Mouse (Mus musculus): ENCODE measurements around the gene Myo10. TPM values are rescaled to one million over a fixed set of nuclear protein-coding genes. Genes with fewer than 3 reads are reported as not detected.

Myo10 gene
- polyA plus RNA-seq, 1 experiment from 2014 or later, result 5.9 TPM

- no peak overlapping the region for H3K27ac ChIP-seq (ENCODE audit: low read depth)
- H3K4me2 ChIP-seq (ENCODE audit: low read depth, low read length), result no peak overlapping the region
- no peak overlapping the region for H3K4me3 ChIP-seq (ENCODE audit: low read depth, low read length)
- H3K4me1 ChIP-seq (ENCODE audit: insufficient read depth), result no peaks in the 10 kb centered on the region; the same call in 1 of the 2 replicates
- DNase-seq (no peak), ATAC-seq (no peak)
- 59% methylated on average over 1 of the region's 1 CpGs for WGBS (ENCODE audit: insufficient replicate concordance)
- no peaks in the 10 kb centered on the region for H3K27me3 ChIP-seq (ENCODE audit: insufficient read depth, low read length)
- no peak for TF ChIP-seq CTCF (IDR thresholded peaks at IDR 0.05; ENCODE audit: low read depth)
- no peak for TF ChIP-seq EP300 (IDR thresholded peaks at IDR 0.05; ENCODE audit: low read depth)
- H3K36me3 ChIP-seq (replicated peaks; ENCODE audit: insufficient read depth, low read length), result peaks cover 8% of the 10 kb centered on the region
- no peaks in the 10 kb centered on the region for H3K9me3 ChIP-seq (ENCODE audit: low read length)
- no peak overlapping the region for H3K9ac ChIP-seq (replicated peaks)
Observed at GRCm38 (mm10) chr15:25752597-25752996, 130.3 kb downstream of the Myo10 start.

DNA sequence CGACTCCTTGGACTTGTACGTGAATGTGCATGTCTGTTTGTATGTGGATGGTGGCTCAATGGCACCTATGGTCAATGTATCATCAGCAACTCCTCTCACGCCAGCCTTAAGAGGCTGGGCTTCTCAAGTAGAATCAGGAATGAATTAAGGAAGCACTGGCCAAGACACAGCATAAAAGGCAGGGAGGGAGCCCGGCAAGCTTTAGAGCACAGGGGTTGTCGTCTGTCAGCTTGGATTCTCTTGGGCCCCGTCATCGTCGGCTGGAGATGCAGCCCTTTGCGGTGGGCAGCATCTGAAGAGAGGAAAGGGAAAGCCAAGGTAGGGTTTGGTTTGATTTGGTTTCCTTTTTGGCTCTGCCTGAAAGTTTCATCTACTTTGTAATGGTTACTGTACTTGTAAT, 130.7 kb downstream of the Myo10 start:
- Histone ChIP-seq H3K4me2 (ENCODE audit: low read depth, low read length) (no peak overlapping the region), H3K27ac (ENCODE audit: low read depth) (no peak overlapping the region), H3K4me3 (ENCODE audit: low read depth, low read length) (no peak overlapping the region), H3K9me3 (ENCODE audit: low read length) (no peaks in the 10 kb centered on the region), H3K36me3 (replicated peaks; ENCODE audit: insufficient read depth, low read length) (peaks cover 8% of the 10 kb centered on the region), H3K4me1 (ENCODE audit: insufficient read depth) (no peaks in the 10 kb centered on the region; the same call in 1 of the 2 replicates), H3K27me3 (ENCODE audit: insufficient read depth, low read length) (no peaks in the 10 kb centered on the region), H3K9ac (replicated peaks) (no peak overlapping the region)
- 70% methylated on average over 9 of the region's 9 CpGs for WGBS (ENCODE audit: insufficient replicate concordance)
- ATAC-seq (no peak), DNase-seq (no peak)
- TF ChIP-seq EP300 (IDR thresholded peaks at IDR 0.05; ENCODE audit: low read depth), result no peak
- no peak for TF ChIP-seq CTCF (IDR thresholded peaks at IDR 0.05; ENCODE audit: low read depth)

DNA sequence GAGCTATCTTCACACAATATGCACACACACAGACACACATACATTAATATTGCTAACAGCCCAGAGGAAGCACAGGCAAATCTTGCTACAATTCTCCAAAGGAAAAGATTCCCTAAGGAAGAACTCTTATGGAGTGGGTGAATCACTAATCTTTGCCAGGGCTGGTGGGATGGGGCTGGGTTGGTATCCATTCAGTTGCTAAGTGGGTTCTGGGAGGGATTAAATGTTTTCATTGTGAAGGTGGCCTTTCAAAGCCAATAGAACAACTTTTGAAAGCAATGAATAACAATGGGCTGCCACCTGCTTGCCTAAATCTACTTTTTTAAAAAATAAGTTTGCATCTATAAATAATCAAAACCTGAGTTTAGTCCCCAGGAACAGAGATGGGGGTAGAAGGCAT, 131.6 kb downstream of the Myo10 start:
- ATAC-seq (no peak), DNase-seq (no peak)
- peaks cover 3% of the 10 kb centered on the region; the same call in 1 of the 2 replicates for H3K4me1 ChIP-seq (ENCODE audit: insufficient read depth)
- H3K4me3 ChIP-seq (ENCODE audit: low read depth, low read length), result no peak overlapping the region
- H3K4me2 ChIP-seq (ENCODE audit: low read depth, low read length), result no peak overlapping the region
- H3K36me3 ChIP-seq (replicated peaks; ENCODE audit: insufficient read depth, low read length), result peaks cover 11% of the 10 kb centered on the region
- H3K9ac ChIP-seq (replicated peaks), result no peak overlapping the region
- H3K9me3 ChIP-seq (ENCODE audit: low read length), result no peaks in the 10 kb centered on the region
- no peak overlapping the region for H3K27ac ChIP-seq (ENCODE audit: low read depth)
- no peak for TF ChIP-seq CTCF (IDR thresholded peaks at IDR 0.05; ENCODE audit: low read depth)
- TF ChIP-seq EP300 (IDR thresholded peaks at IDR 0.05; ENCODE audit: low read depth), result no peak
- no peaks in the 10 kb centered on the region for H3K27me3 ChIP-seq (ENCODE audit: insufficient read depth, low read length)

GRCm38 (mm10) chr15:25754342-25754951, 132.1 kb downstream of the Myo10 start:
- TF ChIP-seq CTCF (IDR thresholded peaks at IDR 0.05; ENCODE audit: low read depth), result no peak
- no peak for TF ChIP-seq EP300 (IDR thresholded peaks at IDR 0.05; ENCODE audit: low read depth)
- WGBS (ENCODE audit: insufficient replicate concordance), result 71% methylated on average over 13 of the region's 13 CpGs

GRCm38 (mm10) chr15:25755536-25755935, 133.2 kb downstream of the Myo10 start:
- TF ChIP-seq CTCF (IDR thresholded peaks at IDR 0.05; ENCODE audit: low read depth), result no peak
- no peak for TF ChIP-seq EP300 (IDR thresholded peaks at IDR 0.05; ENCODE audit: low read depth)

More at GRCm38 (mm10) chr15:25754342-25754951, 132.1 kb downstream of the Myo10 start:
- Histone ChIP-seq H3K27me3 (ENCODE audit: insufficient read depth, low read length) (no peaks in the 10 kb centered on the region), H3K9ac (replicated peaks) (no peak overlapping the region), H3K27ac (ENCODE audit: low read depth) (no peak overlapping the region), H3K36me3 (replicated peaks; ENCODE audit: insufficient read depth, low read length) (peaks cover 7% of the 10 kb centered on the region), H3K9me3 (ENCODE audit: low read length) (no peaks in the 10 kb centered on the region), H3K4me1 (ENCODE audit: insufficient read depth) (peaks cover 6% of the 10 kb centered on the region; the same call in 1 of the 2 replicates), H3K4me2 (ENCODE audit: low read depth, low read length) (no peak overlapping the region), H3K4me3 (ENCODE audit: low read depth, low read length) (no peak overlapping the region)
- ATAC-seq, result no peak
- no peak for DNase-seq

GRCm38 (mm10) chr15:25756072-25756471, 133.7 kb downstream of the Myo10 start:
- WGBS (ENCODE audit: insufficient replicate concordance), result 34% methylated on average over 3 of the region's 3 CpGs
- Histone ChIP-seq H3K4me1 (ENCODE audit: insufficient read depth) (peaks cover 6% of the 10 kb centered on the region; the same call in 1 of the 2 replicates), H3K4me3 (ENCODE audit: low read depth, low read length) (no peak overlapping the region), H3K27ac (ENCODE audit: low read depth) (no peak overlapping the region), H3K4me2 (ENCODE audit: low read depth, low read length) (no peak overlapping the region), H3K27me3 (ENCODE audit: insufficient read depth, low read length) (no peaks in the 10 kb centered on the region), H3K9me3 (ENCODE audit: low read length) (no peaks in the 10 kb centered on the region), H3K36me3 (replicated peaks; ENCODE audit: insufficient read depth, low read length) (peaks cover 5% of the 10 kb centered on the region), H3K9ac (replicated peaks) (no peak overlapping the region)
- TF ChIP-seq EP300 (IDR thresholded peaks at IDR 0.05; ENCODE audit: low read depth) (no peak), CTCF (IDR thresholded peaks at IDR 0.05; ENCODE audit: low read depth) (no peak)
- ATAC-seq (no peak), DNase-seq (no peak)

More at GRCm38 (mm10) chr15:25755536-25755935, 133.2 kb downstream of the Myo10 start:
- Histone ChIP-seq H3K9me3 (ENCODE audit: low read length) (no peaks in the 10 kb centered on the region), H3K4me3 (ENCODE audit: low read depth, low read length) (no peak overlapping the region), H3K36me3 (replicated peaks; ENCODE audit: insufficient read depth, low read length) (peaks cover 7% of the 10 kb centered on the region), H3K9ac (replicated peaks) (no peak overlapping the region), H3K4me1 (ENCODE audit: insufficient read depth) (peaks cover 6% of the 10 kb centered on the region; the same call in 1 of the 2 replicates), H3K27me3 (ENCODE audit: insufficient read depth, low read length) (no peaks in the 10 kb centered on the region), H3K27ac (ENCODE audit: low read depth) (no peak overlapping the region), H3K4me2 (ENCODE audit: low read depth, low read length) (no peak overlapping the region)
- DNase-seq (no peak), ATAC-seq (no peak)
- WGBS (ENCODE audit: insufficient replicate concordance), result 65% methylated on average over 6 of the region's 6 CpGs
